Mouse (Mus musculus): ENCODE measurements around the gene Defb13. TPM values are rescaled to one million over a fixed set of nuclear protein-coding genes. Genes with fewer than 3 reads are reported as not detected.
"Not testable (repeated sequence)": the region's sequence is repeated elsewhere in the genome, so short reads cannot be mapped to it uniquely, and the experiment has no call there.

Gene Defb13
- not detected in 2 replicates for polyA plus RNA-seq (2016; fragmentation: Nextera tagmentation; extraction: Ambion mirVana)

- WGBS, result 69% methylated on average over 6 of the region's 6 CpGs
- Histone ChIP-seq H3K27ac (no peak within 1 kb of the TSS), H3K4me2 (replicated peaks) (no peak within 1 kb of the TSS), H3K27me3 (no peaks in the 10 kb centered on the region), H3K9ac (no peak within 1 kb of the TSS), H3K4me3 (no peak within 1 kb of the TSS), H3K36me3 (no peaks in the 10 kb centered on the region), H3K4me1 (no peaks in the 10 kb centered on the region), H3K9me3 (no peaks in the 10 kb centered on the region)
- ATAC-seq (ENCODE audit: insufficient number of reproducible peaks, insufficient read depth, low FRiP score, low TSS enrichment), result no peak
These were observed at the start of gene Defb13 for GRCm38 (mm10) chr8:21946462-21946861. Gene Defb13, plus strand, starts transcription at chr8:21946762.

DNA sequence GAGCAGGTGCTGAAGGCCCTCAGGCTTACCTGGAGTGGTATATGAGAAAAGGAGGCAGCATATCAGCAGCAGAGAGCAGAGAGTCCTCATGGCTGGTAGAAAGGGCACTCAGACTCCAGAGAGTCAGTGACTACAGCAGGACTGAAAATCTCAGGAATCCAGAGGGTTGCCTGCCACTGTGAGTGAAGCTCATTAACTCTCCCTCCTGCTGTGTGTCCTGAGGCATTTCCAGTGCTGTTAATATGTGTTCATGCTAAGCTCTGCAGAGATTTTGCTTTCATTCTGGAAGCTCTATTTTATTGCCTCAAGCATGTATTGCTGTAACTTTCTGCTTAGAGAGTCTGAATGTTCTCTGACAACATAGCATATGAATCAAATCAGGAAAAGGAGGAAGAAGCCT is 40.3 kb upstream of the Defb13 start, which contains the start of gene Defb11:
Gene Defb11, minus strand, starts transcription at position 123 of the 400 bp plus-strand sequence.
- H3K27ac ChIP-seq; H3K9me3 ChIP-seq; H3K27me3 ChIP-seq; ATAC-seq (ENCODE audit: insufficient number of reproducible peaks, insufficient read depth, low FRiP score, low TSS enrichment); H3K4me2 ChIP-seq (replicated peaks); H3K4me3 ChIP-seq; H3K36me3 ChIP-seq; H3K4me1 ChIP-seq; H3K9ac ChIP-seq: not testable (repeated sequence)

GRCm38 (mm10) chr8:21911931-21912330 is 34.6 kb upstream of the Defb13 start:
- Histone ChIP-seq H3K4me1 (no peaks in the 10 kb centered on the region), H3K4me3 (no peak overlapping the region), H3K9ac (no peak overlapping the region), H3K27me3 (no peaks in the 10 kb centered on the region), H3K4me2 (replicated peaks) (no peak overlapping the region), H3K27ac (no peak overlapping the region), H3K36me3 (no peaks in the 10 kb centered on the region), H3K9me3 (no peaks in the 10 kb centered on the region)
- 2% methylated on average over 1 of the region's 1 CpGs for WGBS
- ATAC-seq (ENCODE audit: insufficient number of reproducible peaks, insufficient read depth, low FRiP score, low TSS enrichment), result no peak

DNA sequence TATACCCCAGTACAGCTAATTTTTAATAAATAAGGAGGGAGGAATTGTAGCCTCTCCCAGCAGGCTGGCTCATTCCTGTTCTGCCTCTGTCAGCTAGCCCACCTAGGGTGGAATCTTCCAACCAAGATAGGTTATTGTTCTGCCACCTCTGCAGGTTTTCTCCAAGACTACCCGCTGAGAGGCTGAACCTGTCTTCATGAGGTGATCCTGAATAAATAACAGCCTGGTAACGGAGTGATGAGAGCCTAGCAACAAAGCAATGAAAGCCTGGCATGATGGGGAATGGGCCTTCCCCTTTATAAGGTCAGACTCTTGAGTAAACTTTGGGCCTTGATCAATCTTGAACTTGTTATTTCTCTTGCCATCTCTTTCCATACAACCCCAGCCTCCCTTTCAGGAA is 34.0 kb upstream of the Defb13 start:
- Histone ChIP-seq H3K4me1 (no peaks in the 10 kb centered on the region), H3K9ac (no peak overlapping the region), H3K27me3 (no peaks in the 10 kb centered on the region), H3K4me3 (no peak overlapping the region), H3K4me2 (replicated peaks) (no peak overlapping the region), H3K36me3 (no peaks in the 10 kb centered on the region), H3K9me3 (no peaks in the 10 kb centered on the region), H3K27ac (no peak overlapping the region)
- no peak for ATAC-seq (ENCODE audit: insufficient number of reproducible peaks, insufficient read depth, low FRiP score, low TSS enrichment)
- 15% methylated on average over 2 of the region's 2 CpGs for WGBS

GRCm38 (mm10) chr8:21915625-21916024 is 30.9 kb upstream of the Defb13 start:
- no peak overlapping the region for H3K4me3 ChIP-seq
- no peaks in the 10 kb centered on the region for H3K36me3 ChIP-seq
- 88% methylated on average over 3 of the region's 3 CpGs for WGBS
- no peak for ATAC-seq (ENCODE audit: insufficient number of reproducible peaks, insufficient read depth, low FRiP score, low TSS enrichment)
- no peak overlapping the region for H3K4me2 ChIP-seq (replicated peaks)
- no peaks in the 10 kb centered on the region for H3K9me3 ChIP-seq
- H3K27ac ChIP-seq, result no peak overlapping the region
- no peak overlapping the region for H3K9ac ChIP-seq
- H3K27me3 ChIP-seq, result no peaks in the 10 kb centered on the region
- H3K4me1 ChIP-seq, result no peaks in the 10 kb centered on the region

DNA sequence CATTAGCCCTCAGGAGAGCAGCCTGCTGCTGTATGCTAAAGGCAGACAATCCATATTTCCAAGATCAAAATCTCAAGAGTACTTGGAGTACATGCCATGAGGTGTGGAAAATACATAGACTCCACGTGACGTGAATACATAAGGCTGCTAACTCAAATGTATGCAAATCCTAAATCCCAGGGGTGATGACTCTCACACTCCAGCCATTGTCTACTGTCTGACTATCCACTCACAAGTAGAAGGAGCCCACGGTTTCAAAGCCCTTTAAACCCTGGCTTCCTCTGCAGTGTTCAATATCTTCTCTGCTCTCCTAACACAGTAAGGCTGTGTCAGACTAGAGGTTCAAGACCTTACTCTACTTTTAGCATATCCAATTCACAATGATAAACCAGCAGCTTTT is 15.8 kb upstream of the Defb13 start:
- not testable (repeated sequence) for ATAC-seq (ENCODE audit: insufficient number of reproducible peaks, insufficient read depth, low FRiP score, low TSS enrichment); H3K27me3 ChIP-seq; H3K4me1 ChIP-seq; H3K4me3 ChIP-seq; H3K9ac ChIP-seq; H3K36me3 ChIP-seq; H3K9me3 ChIP-seq; H3K27ac ChIP-seq; H3K4me2 ChIP-seq (replicated peaks)
- 80% methylated on average over 3 of the region's 3 CpGs for WGBS

DNA sequence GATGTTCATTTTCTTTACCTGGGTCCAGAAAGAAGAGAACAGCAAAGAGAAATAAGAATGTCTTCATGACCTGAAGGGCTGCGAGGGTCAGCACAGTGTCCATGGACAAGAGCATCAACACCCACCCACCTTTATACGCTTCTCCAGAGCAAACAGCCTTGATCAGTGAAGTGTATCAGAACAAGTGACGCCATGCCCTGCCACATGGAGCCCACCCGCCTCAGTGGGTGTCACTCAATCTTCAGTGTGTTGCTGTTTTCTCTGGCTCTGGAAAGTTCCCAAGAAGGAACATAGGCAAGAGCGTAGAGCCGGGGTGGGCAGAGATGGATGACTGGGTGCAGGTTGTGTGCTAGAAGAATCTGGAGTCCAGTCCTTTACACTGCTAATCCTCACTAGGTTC is 14.0 kb upstream of the Defb13 start, which contains the start of gene Defb15:
Gene Defb15, minus strand, starts transcription at position 101 of the 400 bp plus-strand sequence.
- no peaks in the 10 kb centered on the region for H3K9me3 ChIP-seq
- no peaks in the 10 kb centered on the region for H3K4me1 ChIP-seq
- H3K9ac ChIP-seq, result no peak within 1 kb of the TSS
- no peak within 1 kb of the TSS for H3K4me3 ChIP-seq
- H3K27me3 ChIP-seq, result no peaks in the 10 kb centered on the region
- H3K36me3 ChIP-seq, result no peaks in the 10 kb centered on the region
- WGBS, result 93% methylated on average over 6 of the region's 6 CpGs
- H3K4me2 ChIP-seq (replicated peaks), result no peak within 1 kb of the TSS
- H3K27ac ChIP-seq, result no peak within 1 kb of the TSS
- no peak for ATAC-seq (ENCODE audit: insufficient number of reproducible peaks, insufficient read depth, low FRiP score, low TSS enrichment)

DNA sequence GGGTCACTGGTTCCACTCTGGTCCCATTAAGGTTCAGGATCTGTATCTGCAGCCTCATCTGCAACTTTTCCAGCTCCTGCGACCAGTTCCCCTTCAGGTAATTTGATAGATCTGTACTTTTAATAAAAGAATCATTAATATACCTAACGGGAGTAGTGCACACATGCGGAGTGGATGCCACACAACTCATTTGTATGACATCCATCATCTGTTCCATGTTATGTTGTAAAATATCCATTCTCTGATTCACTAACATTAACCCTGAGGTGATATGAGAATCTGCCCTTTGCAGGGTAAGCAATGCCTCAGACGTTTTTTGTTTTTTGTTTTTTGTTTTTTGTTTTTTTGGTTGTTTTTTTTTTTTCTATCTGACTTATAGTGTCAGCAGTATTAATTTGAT is 8.5 kb upstream of the Defb13 start, which contains the start of gene Defb35:
Gene Defb35, plus strand, starts transcription at position 301 of the 400 bp plus-strand sequence.
- not testable (repeated sequence) for H3K4me1 ChIP-seq, H3K27me3 ChIP-seq
- WGBS, result 83% methylated on average over 4 of the region's 4 CpGs

GRCm38 (mm10) chr8:21947311-21948017 is 902 bp downstream of the Defb13 start:
- Histone ChIP-seq H3K27me3 (no peaks in the 10 kb centered on the region), H3K9me3 (no peaks in the 10 kb centered on the region), H3K4me2 (replicated peaks) (no peak overlapping the region), H3K27ac (no peak overlapping the region), H3K9ac (no peak overlapping the region), H3K4me1 (no peaks in the 10 kb centered on the region), H3K4me3 (no peak overlapping the region), H3K36me3 (no peaks in the 10 kb centered on the region)
- WGBS, result 69% methylated on average over 9 of the region's 9 CpGs
- ATAC-seq (ENCODE audit: insufficient number of reproducible peaks, insufficient read depth, low FRiP score, low TSS enrichment), result no peak

More for the DNA sequence above, 8.5 kb upstream of the Defb13 start, which contains the start of gene Defb35:
- H3K27ac ChIP-seq; H3K9me3 ChIP-seq; H3K4me3 ChIP-seq; H3K36me3 ChIP-seq; H3K4me2 ChIP-seq (replicated peaks); ATAC-seq (ENCODE audit: insufficient number of reproducible peaks, insufficient read depth, low FRiP score, low TSS enrichment); H3K9ac ChIP-seq: not testable (repeated sequence)

DNA sequence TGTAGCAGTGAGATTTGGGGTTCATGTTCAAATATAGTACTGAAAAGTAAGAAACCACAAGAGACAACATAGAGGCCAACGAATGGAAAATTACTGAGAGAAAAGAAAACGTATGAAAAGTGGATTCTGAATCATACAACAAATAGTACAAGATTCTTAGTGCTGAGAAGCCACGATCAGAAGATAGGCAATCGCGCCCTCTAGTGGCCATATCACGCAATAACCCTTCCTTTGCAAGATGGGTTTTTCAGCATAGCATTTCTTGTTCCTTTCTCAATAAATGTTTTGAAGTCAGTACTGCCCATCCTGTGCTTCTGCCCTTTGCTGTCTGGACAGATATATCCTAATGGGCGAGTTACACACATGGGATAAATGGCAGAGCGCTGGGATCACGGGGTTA is 8.8 kb downstream of the Defb13 start:
- Histone ChIP-seq H3K9ac (no peak overlapping the region), H3K9me3 (no peaks in the 10 kb centered on the region), H3K4me2 (replicated peaks) (no peak overlapping the region), H3K36me3 (no peaks in the 10 kb centered on the region), H3K4me3 (no peak overlapping the region), H3K27ac (no peak overlapping the region), H3K4me1 (no peaks in the 10 kb centered on the region), H3K27me3 (no peaks in the 10 kb centered on the region)
- no peak for ATAC-seq (ENCODE audit: insufficient number of reproducible peaks, insufficient read depth, low FRiP score, low TSS enrichment)
- 5% methylated on average over 9 of the region's 9 CpGs for WGBS

GRCm38 (mm10) chr8:21956336-21956735 is 9.8 kb downstream of the Defb13 start:
- Histone ChIP-seq H3K4me3 (no peak overlapping the region), H3K27me3 (no peaks in the 10 kb centered on the region), H3K4me1 (no peaks in the 10 kb centered on the region), H3K36me3 (no peaks in the 10 kb centered on the region), H3K9me3 (no peaks in the 10 kb centered on the region), H3K9ac (no peak overlapping the region), H3K4me2 (replicated peaks) (no peak overlapping the region), H3K27ac (no peak overlapping the region)
- no peak for ATAC-seq (ENCODE audit: insufficient number of reproducible peaks, insufficient read depth, low FRiP score, low TSS enrichment)
- WGBS, result 88% methylated on average over 3 of the region's 3 CpGs

DNA sequence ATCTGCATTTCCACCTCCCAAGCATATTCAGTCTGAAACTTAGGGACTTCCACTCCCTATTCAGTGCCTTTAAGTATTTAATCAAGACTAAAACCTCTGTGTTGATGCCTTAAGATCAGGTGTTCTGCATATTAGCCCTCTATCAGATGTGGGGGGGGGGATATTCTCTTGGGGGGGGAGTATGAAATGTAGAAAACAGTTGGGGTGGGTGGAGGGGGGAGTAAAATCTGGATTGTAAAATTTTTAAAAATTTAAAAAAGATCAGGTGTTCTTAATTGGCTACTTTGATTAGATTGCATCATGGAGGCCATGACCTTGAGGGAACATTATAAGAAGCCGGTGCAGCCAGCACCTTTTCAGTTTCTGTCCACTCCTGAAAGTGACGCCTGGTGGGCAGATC is 11.9 kb downstream of the Defb13 start, which contains the start of gene Fam90a1a:
Gene Fam90a1a, plus strand, starts transcription at position 301 of the 400 bp plus-strand sequence.
- Histone ChIP-seq H3K9ac (no peak within 1 kb of the TSS), H3K4me2 (replicated peaks) (no peak within 1 kb of the TSS), H3K27ac (no peak within 1 kb of the TSS), H3K9me3 (no peaks in the 10 kb centered on the region), H3K4me1 (no peaks in the 10 kb centered on the region), H3K36me3 (no peaks in the 10 kb centered on the region), H3K4me3 (no peak within 1 kb of the TSS), H3K27me3 (no peaks in the 10 kb centered on the region)
- ATAC-seq (ENCODE audit: insufficient number of reproducible peaks, insufficient read depth, low FRiP score, low TSS enrichment), result no peak
- 85% methylated on average over 2 of the region's 2 CpGs for WGBS

All from embryonic facial prominence, embryonic 12.5 days (tissue).